11 mouse cellular contexts compared by ENCODE assay signal in the genomic region with DNA sequence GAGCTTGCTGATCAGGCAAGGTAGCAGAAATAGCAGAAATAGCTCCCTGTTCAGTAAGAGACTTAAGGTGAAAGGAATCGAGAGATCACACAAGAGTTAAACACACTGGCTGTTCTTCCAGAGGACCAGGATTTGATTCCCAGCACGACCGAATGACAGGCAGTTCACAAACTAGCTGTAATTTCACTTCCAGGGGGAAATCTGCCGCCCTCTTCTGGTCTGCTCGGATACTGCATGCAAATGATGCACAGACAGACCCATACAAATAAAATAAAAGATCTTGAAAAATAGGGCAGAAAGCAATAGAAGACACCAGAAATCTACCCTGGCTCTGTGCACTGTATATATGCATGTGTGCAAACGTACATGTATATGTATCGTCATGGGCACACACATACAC. TPM values are rescaled to one million over a fixed set of nuclear protein-coding genes. Genes with fewer than 3 reads are reported as not detected.
A peak's percentile ranks its signal among the peaks of the same experiment; 100 is the strongest.
DNase-seq lines count a peak whose midpoint lies in the region; ATAC-seq and TF ChIP-seq lines count a peak whose summit lies in the region.
"Had no signal": no experiment of that assay in that cellular context is flagged by ENCODE, and none has a peak within 500 bp of the region (broad histone marks: within the 10 kb centered on the region; RNA-seq: fewer than 3 reads in every experiment).

No protein-coding gene starts in this region.

- WGBS in heart, postnatal 0 days: 50% methylated on average over 7 of the region's 7 CpGs
- WGBS in midbrain, embryonic 10.5 days: 54% methylated on average over 7 of the region's 7 CpGs
- 56% methylated on average over 7 of the region's 7 CpGs for WGBS in midbrain, embryonic 13.5 days

- TF ChIP-seq CTCF in heart, postnatal 0 days (IDR thresholded peaks at IDR 0.05; ENCODE audit: low read depth): peak; percentile 37

- no peak for ATAC-seq in heart, postnatal 0 days (ENCODE audit: insufficient read depth, low read depth)
- ATAC-seq in midbrain, embryonic 13.5 days: no peak
- ATAC-seq in activated CD4-positive, CD25-positive, alpha-beta regulatory T cell, adult 4 months: no peak

- H3K4me3 ChIP-seq in heart, postnatal 0 days (ENCODE audit: low read depth, low read length): no peak overlapping the region
- H3K4me3 ChIP-seq in midbrain, embryonic 10.5 days: no peak overlapping the region
- H3K4me3 ChIP-seq in midbrain, embryonic 13.5 days (replicated peaks): no peak overlapping the region
- H3K4me3 ChIP-seq: heart, embryonic 15.5 days; limb, embryonic 13.5 days; neural tube, embryonic 13.5 days had no signal

- no peaks in the 10 kb centered on the region for H3K4me1 ChIP-seq in heart, postnatal 0 days (ENCODE audit: control insufficient read depth, insufficient read depth)
- H3K4me1 ChIP-seq in midbrain, embryonic 10.5 days: peaks cover 13% of the 10 kb centered on the region
- H3K4me1 ChIP-seq in midbrain, embryonic 13.5 days (replicated peaks): peaks cover 17% of the 10 kb centered on the region

- no peak overlapping the region for H3K4me2 ChIP-seq in heart, postnatal 0 days (ENCODE audit: low read depth, low read length)
- H3K4me2 ChIP-seq in midbrain, embryonic 13.5 days (replicated peaks): no peak overlapping the region
- H3K4me2 ChIP-seq: heart, embryonic 15.5 days; limb, embryonic 13.5 days; neural tube, embryonic 13.5 days had no signal

- no peaks in the 10 kb centered on the region for H3K9me3 ChIP-seq in heart, postnatal 0 days (replicated peaks; ENCODE audit: control insufficient read depth, low read length)
- no peaks in the 10 kb centered on the region; the same call in 1 of the 2 replicates for H3K9me3 ChIP-seq in midbrain, embryonic 10.5 days (replicated peaks)
- no peaks in the 10 kb centered on the region for H3K9me3 ChIP-seq in midbrain, embryonic 13.5 days
- H3K9me3 ChIP-seq: heart, embryonic 15.5 days; neural tube, embryonic 13.5 days had no signal

- DNase-seq in heart, postnatal 0 days (ENCODE audit: low spot score): no peak
- no peak for DNase-seq in heart, adult 11 months
- DNase-seq in midbrain, embryonic 10.5 days (ENCODE audit: low spot score): peak; percentile 28
- peak; percentile 40 for DNase-seq in c-Kit-positive CD71-positive TER-119-positive erythroid progenitor cells, embryonic 14.5 days (ENCODE audit: low spot score)
- DNase-seq in thymus, postnatal 0 days (ENCODE audit: low spot score): peak; percentile 55
- no peak for DNase-seq in urinary bladder, postnatal 36 days (ENCODE audit: low spot score in 2 of 2)

- H3K27ac ChIP-seq in heart, postnatal 0 days (ENCODE audit: low read depth): no peak overlapping the region
- H3K27ac ChIP-seq in midbrain, embryonic 10.5 days (replicated peaks): no peak overlapping the region
- H3K27ac ChIP-seq in midbrain, embryonic 13.5 days: no peak overlapping the region
- H3K27ac ChIP-seq: heart, embryonic 15.5 days; limb, embryonic 13.5 days; neural tube, embryonic 13.5 days had no signal

- no peak overlapping the region for H3K9ac ChIP-seq in heart, postnatal 0 days (replicated peaks; ENCODE audit: low read depth, low read length)
- H3K9ac ChIP-seq in midbrain, embryonic 13.5 days (replicated peaks): no peak overlapping the region
- H3K9ac ChIP-seq: heart, embryonic 15.5 days; limb, embryonic 13.5 days; neural tube, embryonic 13.5 days had no signal

- no peak for TF ChIP-seq EP300 in heart, postnatal 0 days (IDR thresholded peaks at IDR 0.05; ENCODE audit: low read depth)

- no peaks in the 10 kb centered on the region for H3K27me3 ChIP-seq in heart, postnatal 0 days (ENCODE audit: control insufficient read depth, insufficient read depth, low read length)
- no peaks in the 10 kb centered on the region for H3K27me3 ChIP-seq in midbrain, embryonic 10.5 days (ENCODE audit: low read depth, poor library complexity, severe bottlenecking)
- no peaks in the 10 kb centered on the region for H3K27me3 ChIP-seq in midbrain, embryonic 13.5 days
- H3K27me3 ChIP-seq: heart, embryonic 15.5 days; limb, embryonic 13.5 days; neural tube, embryonic 13.5 days had no signal

- no peaks in the 10 kb centered on the region for H3K36me3 ChIP-seq in heart, postnatal 0 days (replicated peaks; ENCODE audit: control insufficient read depth, insufficient read depth, low read length)
- H3K36me3 ChIP-seq in midbrain, embryonic 10.5 days: 0 out of 2 replicates have a peak, but pooled peaks cover under 1% of the 10 kb centered on the region
- H3K36me3 ChIP-seq in midbrain, embryonic 13.5 days: peaks cover under 1% of the 10 kb centered on the region
- H3K36me3 ChIP-seq: heart, embryonic 15.5 days had no signal

RNA-seq across cellular contexts. Expression of a gene that starts 2.3 kb away (rescaled TPM):
- total RNA-seq in heart, postnatal 0 days (2014; rRNA removed; ENCODE audit: low replicate concordance): 7.0 and 18.3 TPM in 2 replicates
- 23.3 and 27.2 TPM in 2 replicates for polyA plus RNA-seq in heart, postnatal 0 days (2015; fragmentation: Nextera tagmentation; extraction: Ambion mirVana)
- polyA plus RNA-seq in midbrain, embryonic 10.5 days (2016; fragmentation: Nextera tagmentation; extraction: Ambion mirVana): 104 and 114 TPM in 2 replicates
- polyA plus RNA-seq in midbrain, embryonic 13.5 days (2015; fragmentation: Nextera tagmentation; extraction: Ambion mirVana): 119 and 125 TPM in 2 replicates
- polyA plus RNA-seq in thymus, postnatal 0 days (2015; fragmentation: Nextera tagmentation; extraction: Ambion mirVana): 36.7 and 40.5 TPM in 2 replicates
- 1 to 10 TPM; 7.4 to 9.7 TPM for polyA plus RNA-seq in activated CD4-positive, CD25-positive, alpha-beta regulatory T cell, adult 4 months (2017; shearing (Covaris generic))

RNA-seq across cellular contexts. Expression of a gene that starts 22.6 kb away (rescaled TPM):
- total RNA-seq in heart, postnatal 0 days (2014; rRNA removed; ENCODE audit: low replicate concordance): 8.1 and 9.9 TPM in 2 replicates
- polyA plus RNA-seq in heart, postnatal 0 days (2015; fragmentation: Nextera tagmentation; extraction: Ambion mirVana): 4.1 and 5.4 TPM in 2 replicates
- 38.0 and 44.3 TPM in 2 replicates for polyA plus RNA-seq in midbrain, embryonic 10.5 days (2016; fragmentation: Nextera tagmentation; extraction: Ambion mirVana)
- polyA plus RNA-seq in midbrain, embryonic 13.5 days (2015; fragmentation: Nextera tagmentation; extraction: Ambion mirVana): 14.0 and 19.0 TPM in 2 replicates
- polyA plus RNA-seq in thymus, postnatal 0 days (2015; fragmentation: Nextera tagmentation; extraction: Ambion mirVana): 0.95 and 1.1 TPM in 2 replicates
- not detected for polyA plus RNA-seq in activated CD4-positive, CD25-positive, alpha-beta regulatory T cell, adult 4 months (2017; shearing (Covaris generic))

RNA-seq across cellular contexts. Expression of a gene that starts 47.4 kb away (rescaled TPM):
- total RNA-seq in heart, postnatal 0 days (2014; rRNA removed; ENCODE audit: low replicate concordance): 143 and 175 TPM in 2 replicates
- polyA plus RNA-seq in heart, postnatal 0 days (2015; fragmentation: Nextera tagmentation; extraction: Ambion mirVana): 245 and 249 TPM in 2 replicates
- polyA plus RNA-seq in midbrain, embryonic 10.5 days (2016; fragmentation: Nextera tagmentation; extraction: Ambion mirVana): 271 and 306 TPM in 2 replicates
- 389 and 412 TPM in 2 replicates for polyA plus RNA-seq in midbrain, embryonic 13.5 days (2015; fragmentation: Nextera tagmentation; extraction: Ambion mirVana)
- 298 and 312 TPM in 2 replicates for polyA plus RNA-seq in thymus, postnatal 0 days (2015; fragmentation: Nextera tagmentation; extraction: Ambion mirVana)
- polyA plus RNA-seq in activated CD4-positive, CD25-positive, alpha-beta regulatory T cell, adult 4 months (2017; shearing (Covaris generic)): 100 to 1,000 TPM; 446 to 499 TPM

Comparison
In these comparisons a context has a peak if more than half of its experiments do, and no peak if none do; other contexts are left out.
1. DNase-seq: peak in midbrain, embryonic 10.5 days (single experiment), c-Kit-positive CD71-positive TER-119-positive erythroid progenitor cells, embryonic 14.5 days (single experiment) and thymus, postnatal 0 days (single experiment); none in heart, postnatal 0 days (single experiment), heart, adult 11 months (single experiment) and urinary bladder, postnatal 36 days (0 of 2).